ENCODE assay signal across 8 mouse cellular contexts in genomic region chr11:120345067-120345681, GRCm38 (mm10). TPM values are rescaled to one million over a fixed set of nuclear protein-coding genes. Genes with fewer than 3 reads are reported as not detected.
DNase-seq lines count a peak whose midpoint lies in the region; ATAC-seq and TF ChIP-seq lines count a peak whose summit lies in the region.

No protein-coding gene starts in this region.

- TF ChIP-seq CTCF in C2C12 (IDR thresholded peaks at IDR 0.05; ENCODE audit: control insufficient read depth, insufficient read depth, insufficient read length), result no peak

- peak overlapping the region; percentile 78 for H3ac ChIP-seq in C2C12 (ENCODE audit: control insufficient read depth, insufficient read length, low read depth)

- peaks cover 10% of the 10 kb centered on the region; the same call in 1 of the 2 replicates for H3K4me1 ChIP-seq in forebrain, embryonic 11.5 days (replicated peaks; ENCODE audit: control insufficient read depth, insufficient read depth, low read length)
- no peaks in the 10 kb centered on the region for H3K4me1 ChIP-seq in intestine, embryonic 14.5 days (replicated peaks; ENCODE audit: control insufficient read depth, insufficient read depth, low read length)

- no peaks in the 10 kb centered on the region for H3K27me3 ChIP-seq in C2C12 (ENCODE audit: control insufficient read depth, insufficient read depth, insufficient read length)
- H3K27me3 ChIP-seq in forebrain, embryonic 11.5 days (ENCODE audit: control insufficient read depth, insufficient read depth, low read length), result no peaks in the 10 kb centered on the region
- H3K27me3 ChIP-seq in intestine, embryonic 14.5 days (replicated peaks; ENCODE audit: control insufficient read depth, insufficient read depth, low read length), result no peaks in the 10 kb centered on the region

- H3K9me3 ChIP-seq in forebrain, embryonic 11.5 days (ENCODE audit: control insufficient read depth, low read length), result no peaks in the 10 kb centered on the region
- H3K9me3 ChIP-seq in intestine, embryonic 14.5 days (ENCODE audit: control insufficient read depth, low read length), result no peaks in the 10 kb centered on the region

- peak; percentile 59 for DNase-seq in embryo, embryonic 10 days (ENCODE audit: low spot score)
- no peak for DNase-seq in embryo, embryonic 11 days
- peak; percentile 58 for DNase-seq in forebrain, embryonic 11.5 days (ENCODE audit: low spot score)
- peak; percentile 63 for DNase-seq in intestine, embryonic 14.5 days (ENCODE audit: low spot score)
- peak; percentile 24 to 34 for DNase-seq in lung, postnatal 4 days
- no peak for DNase-seq in cerebellum, adult 18-20 months

- ATAC-seq in forebrain, embryonic 11.5 days (replicated peaks; ENCODE audit: low FRiP score), result no peak
- no peak for ATAC-seq in intestine, embryonic 14.5 days (replicated peaks; ENCODE audit: low FRiP score, low TSS enrichment, low read depth)
- ATAC-seq in erythroid progenitor cell, adult 5-6 weeks (replicated peaks; ENCODE audit: low FRiP score, poor library complexity, severe bottlenecking), result no peak

- no peak overlapping the region for H3K27ac ChIP-seq in forebrain, embryonic 11.5 days (ENCODE audit: low read depth, low read length)
- H3K27ac ChIP-seq in intestine, embryonic 14.5 days (ENCODE audit: low read depth), result peak overlapping the region; percentile 70

- WGBS in forebrain, embryonic 11.5 days, result 39% methylated on average over 1 of the region's 1 CpGs
- 29% methylated on average over 1 of the region's 1 CpGs for WGBS in intestine, embryonic 14.5 days

- H3K4me3 ChIP-seq in C2C12 (ENCODE audit: insufficient read depth, poor library complexity, severe bottlenecking), result peak overlapping the region; percentile 38
- H3K4me3 ChIP-seq in forebrain, embryonic 11.5 days (ENCODE audit: low read depth, low read length), result peak overlapping the region; percentile 20
- peak overlapping the region; percentile 30 for H3K4me3 ChIP-seq in intestine, embryonic 14.5 days (ENCODE audit: low read depth, low read length)

- peaks cover 45% of the 10 kb centered on the region for H3K79me2 ChIP-seq in C2C12 (ENCODE audit: control insufficient read depth, insufficient read depth)

- peaks cover 29% of the 10 kb centered on the region for H3K79me3 ChIP-seq in C2C12 (ENCODE audit: low read depth)

- H3K36me3 ChIP-seq in C2C12 (ENCODE audit: control insufficient read depth, insufficient read depth), result peaks cover 21% of the 10 kb centered on the region
- peaks cover 5% of the 10 kb centered on the region; the same call in 1 of the 2 replicates for H3K36me3 ChIP-seq in forebrain, embryonic 11.5 days (ENCODE audit: control insufficient read depth, insufficient read depth, low read length)
- peaks cover 19% of the 10 kb centered on the region for H3K36me3 ChIP-seq in intestine, embryonic 14.5 days (ENCODE audit: control insufficient read depth, insufficient read depth, low read length)

- H3K9ac ChIP-seq in forebrain, embryonic 11.5 days (ENCODE audit: low read length), result no peak overlapping the region
- H3K9ac ChIP-seq in intestine, embryonic 14.5 days (ENCODE audit: low read length), result peak overlapping the region; percentile 30

- H3K4me2 ChIP-seq in forebrain, embryonic 11.5 days (ENCODE audit: low read depth, low read length, severe bottlenecking), result peak overlapping the region; percentile 34
- H3K4me2 ChIP-seq in intestine, embryonic 14.5 days (ENCODE audit: low read length), result peak overlapping the region; percentile 47

TF ChIP-seq in C2C12, 6 proteins besides CTCF, POLR2A, EP300 and RAD21:
- TF ChIP-seq FOSL1 (IDR thresholded peaks at IDR 0.05; ENCODE audit: insufficient read depth, low read length, poor library complexity, severe bottlenecking), result no peak
- no peak for TF ChIP-seq MYOG (IDR thresholded peaks at IDR 0.05; ENCODE audit: control insufficient read depth, extremely low read depth, insufficient read length)
- TF ChIP-seq CEBPB (IDR thresholded peaks at IDR 0.05; ENCODE audit: low read depth), result no peak
- TF ChIP-seq MAX (IDR thresholded peaks at IDR 0.05), result no peak
- no peak for TF ChIP-seq MYOD1 (IDR thresholded peaks at IDR 0.05; ENCODE audit: control insufficient read depth, insufficient read length, low read depth)

RNA-seq across cellular contexts. Expression of gene Actg1, which starts 3.2 kb away (rescaled TPM):
- polyA plus RNA-seq in C2C12 (2012; fragmentation: generic; extraction: Trizol), result 7,516 TPM
- polyA plus RNA-seq in forebrain, embryonic 11.5 days (2014; fragmentation: Nextera tagmentation; extraction: Ambion mirVana), result 2,808 and 3,088 TPM in 2 replicates
- polyA plus RNA-seq in intestine, embryonic 14.5 days (2014; fragmentation: Nextera tagmentation; extraction: Ambion mirVana), result 2,797 and 3,021 TPM in 2 replicates
- 531 and 597 TPM in 2 replicates for total RNA-seq in erythroid progenitor cell, adult 5-6 weeks (2015; ENCODE audit: low replicate concordance)
- total RNA-seq in erythroid progenitor cell, adult 5-6 weeks (2017; ENCODE audit: low replicate concordance), result 282 and 330 TPM in 2 replicates

RNA-seq across cellular contexts. Expression of gene Fscn2, which starts 16.2 kb away (rescaled TPM):
- polyA plus RNA-seq in C2C12 (2012; fragmentation: generic; extraction: Trizol), result 0.25 TPM
- 1.0 TPM in 1 of 2 replicates, not detected in the other for polyA plus RNA-seq in forebrain, embryonic 11.5 days (2014; fragmentation: Nextera tagmentation; extraction: Ambion mirVana)
- polyA plus RNA-seq in intestine, embryonic 14.5 days (2014; fragmentation: Nextera tagmentation; extraction: Ambion mirVana), result 0.12 and 0.65 TPM in 2 replicates
- not detected in 2 replicates for total RNA-seq in erythroid progenitor cell, adult 5-6 weeks (2015; ENCODE audit: low replicate concordance)
- total RNA-seq in erythroid progenitor cell, adult 5-6 weeks (2017; ENCODE audit: low replicate concordance), result not detected in 2 replicates

RNA-seq across cellular contexts. Expression of gene Faap100, which starts 33.4 kb away (rescaled TPM):
- 18.0 TPM for polyA plus RNA-seq in C2C12 (2012; fragmentation: generic; extraction: Trizol)
- 33.8 and 39.8 TPM in 2 replicates for polyA plus RNA-seq in forebrain, embryonic 11.5 days (2014; fragmentation: Nextera tagmentation; extraction: Ambion mirVana)
- polyA plus RNA-seq in intestine, embryonic 14.5 days (2014; fragmentation: Nextera tagmentation; extraction: Ambion mirVana), result 32.6 and 37.0 TPM in 2 replicates
- total RNA-seq in erythroid progenitor cell, adult 5-6 weeks (2015; ENCODE audit: low replicate concordance), result 6.1 and 8.0 TPM in 2 replicates
- total RNA-seq in erythroid progenitor cell, adult 5-6 weeks (2017; ENCODE audit: low replicate concordance), result 2.0 and 9.4 TPM in 2 replicates

Comparison
In these comparisons a context has a peak if more than half of its experiments do, and no peak if none do; other contexts are left out.
1. DNase-seq: peak in embryo, embryonic 10 days (single experiment), forebrain, embryonic 11.5 days (single experiment), intestine, embryonic 14.5 days (single experiment) and lung, postnatal 4 days (2 of 2); none in embryo, embryonic 11 days (single experiment) and cerebellum, adult 18-20 months (0 of 2).
2. Peak in every context shown above with its lines, with median percentiles within 50 percentile points of each other: H3K4me3 ChIP-seq.